Mouse (Mus musculus) heart, adult 8-10 months (tissue): ENCODE results near the gene Rassf5. TPM values are rescaled to one million over a fixed set of nuclear protein-coding genes. Genes with fewer than 3 reads are reported as not detected.
"Not testable (repeated sequence)": the region's sequence is repeated elsewhere in the genome, so short reads cannot be mapped to it uniquely, and the experiment has no call there.

Source experiments
- DNase-seq: peaks from one replicate; pipeline ENCODE4 v3.0.0; 2022; ENCODE audit warnings: low spot score
- total RNA-seq, 4 experiments: library from RNA; stranded (reverse); gene quantifications; 2 replicates each; pipeline ENCODE4 v1.2.4; 2022

Rassf5 gene
- total RNA-seq, 4 experiments from 2014 or later: 1.4 to 2.6 (median 1.5) TPM

- DNase-seq: peak; percentile 75
Observed at GRCm38 (mm10) chr1:131181642-131182527, 63.2 kb downstream of the Rassf5 start.

- DNase-seq: no peak
Observed at GRCm38 (mm10) chr1:131180386-131180785, 64.7 kb downstream of the Rassf5 start.

- DNase-seq: no peak
Observed at GRCm38 (mm10) chr1:131178083-131178482, 67.0 kb downstream of the Rassf5 start.

- no peak for DNase-seq
Observed at GRCm38 (mm10) chr1:131177249-131177648, 67.8 kb downstream of the Rassf5 start.

GRCm38 (mm10) chr1:131175819-131176218 lies 69.2 kb downstream of the Rassf5 start:
- DNase-seq: no peak

GRCm38 (mm10) chr1:131175189-131175588 lies 69.9 kb downstream of the Rassf5 start:
- no peak for DNase-seq

GRCm38 (mm10) chr1:131174299-131174861 lies 70.7 kb downstream of the Rassf5 start:
- DNase-seq: no peak

GRCm38 (mm10) chr1:131173809-131174208 lies 71.2 kb downstream of the Rassf5 start:
- no peak for DNase-seq

- DNase-seq: peak; percentile 55
Observed at GRCm38 (mm10) chr1:131173001-131173400, 72.1 kb downstream of the Rassf5 start.

- no peak for DNase-seq
Observed at GRCm38 (mm10) chr1:131167612-131168011, 77.4 kb downstream of the Rassf5 start.

- DNase-seq: no peak
Observed at GRCm38 (mm10) chr1:131164427-131164826, 80.6 kb downstream of the Rassf5 start.

GRCm38 (mm10) chr1:131161091-131161490 lies 84.0 kb downstream of the Rassf5 start:
- no peak for DNase-seq

GRCm38 (mm10) chr1:131159573-131160327 lies 85.3 kb downstream of the Rassf5 start:
- DNase-seq: not testable (repeated sequence)

GRCm38 (mm10) chr1:131155456-131155855 lies 89.6 kb downstream of the Rassf5 start:
- DNase-seq: peak; percentile 38

GRCm38 (mm10) chr1:131153018-131153629 lies 91.9 kb downstream of the Rassf5 start, which contains the start of gene Eif2d:
TSS of gene Eif2d (plus strand) at chr1:131153181.
- DNase-seq: peak; percentile 83

GRCm38 (mm10) chr1:131149496-131149895 lies 95.6 kb downstream of the Rassf5 start:
- DNase-seq: no peak

- DNase-seq: no peak
Observed at GRCm38 (mm10) chr1:131146181-131146614, 98.9 kb downstream of the Rassf5 start.

GRCm38 (mm10) chr1:131145222-131145621 lies 99.8 kb downstream of the Rassf5 start:
- not testable (repeated sequence) for DNase-seq

GRCm38 (mm10) chr1:131142472-131142871 lies 102.6 kb downstream of the Rassf5 start:
- DNase-seq: no peak

GRCm38 (mm10) chr1:131141449-131141848 lies 103.6 kb downstream of the Rassf5 start:
- no peak for DNase-seq
